Mouse (Mus musculus): ENCODE data around the gene Chrm3. TPM values are rescaled to one million over a fixed set of nuclear protein-coding genes. Genes with fewer than 3 reads are reported as not detected.
A peak's percentile ranks its signal among the peaks of the same experiment; 100 is the strongest.

Gene Chrm3
- polyA plus RNA-seq, 2 experiments: 0.98 to 1.8 TPM

DNA sequence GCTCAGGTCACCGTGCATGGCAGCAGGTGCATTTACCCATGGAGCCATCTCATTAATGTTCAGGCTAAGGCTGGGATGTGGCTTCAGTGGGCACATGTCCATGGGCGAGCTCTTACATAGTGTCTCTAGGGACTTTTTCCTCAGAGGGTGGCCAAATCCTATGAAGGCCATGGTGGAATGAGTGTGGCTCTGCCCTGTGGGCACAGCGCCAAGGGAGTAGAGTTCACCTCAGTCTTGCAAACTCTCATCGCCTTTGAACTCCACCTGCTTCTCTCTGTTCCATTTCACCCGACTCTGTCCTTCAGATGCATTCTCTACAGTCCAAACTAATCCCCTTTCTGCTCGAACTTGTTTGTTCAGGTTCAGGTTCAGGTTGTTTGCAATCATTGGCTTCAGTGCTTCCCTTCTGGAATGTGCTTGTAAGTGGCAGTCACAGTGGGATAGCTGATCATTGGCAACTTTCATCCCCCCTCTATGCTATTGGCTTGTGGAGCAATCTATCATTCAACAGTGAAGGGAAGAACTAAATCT is 278.7 kb downstream of the Chrm3 start:
- TF ChIP-seq POLR2A (IDR thresholded peaks at IDR 0.05; ENCODE audit: borderline replicate concordance, extremely low read depth, insufficient read depth, insufficient read length): no peak
- H3K9ac ChIP-seq (ENCODE audit: low read depth, low read length, severe bottlenecking): no peak overlapping the region
- H3K4me1 ChIP-seq (ENCODE audit: control insufficient read depth, insufficient read depth, low read length): no peaks in the 10 kb centered on the region
- DNase-seq (ENCODE audit: low spot score) (no peak), ATAC-seq (ENCODE audit: low FRiP score, low read depth) (no peak)
- H3K4me2 ChIP-seq (replicated peaks; ENCODE audit: low read depth, low read length, severe bottlenecking): no peak overlapping the region
- H3K9me3 ChIP-seq (ENCODE audit: control insufficient read depth, low read length): no peaks in the 10 kb centered on the region
- H3K27ac ChIP-seq (replicated peaks; ENCODE audit: low read depth, low read length): no peak overlapping the region
- H3K4me3 ChIP-seq (replicated peaks; ENCODE audit: low read length): no peak overlapping the region
- H3K27me3 ChIP-seq (ENCODE audit: control insufficient read depth, insufficient read depth, low read length): no peaks in the 10 kb centered on the region
- 77% methylated on average over 6 of the region's 6 CpGs for WGBS
- H3K36me3 ChIP-seq (ENCODE audit: control insufficient read depth, insufficient read depth, low read length): no peaks in the 10 kb centered on the region

DNA sequence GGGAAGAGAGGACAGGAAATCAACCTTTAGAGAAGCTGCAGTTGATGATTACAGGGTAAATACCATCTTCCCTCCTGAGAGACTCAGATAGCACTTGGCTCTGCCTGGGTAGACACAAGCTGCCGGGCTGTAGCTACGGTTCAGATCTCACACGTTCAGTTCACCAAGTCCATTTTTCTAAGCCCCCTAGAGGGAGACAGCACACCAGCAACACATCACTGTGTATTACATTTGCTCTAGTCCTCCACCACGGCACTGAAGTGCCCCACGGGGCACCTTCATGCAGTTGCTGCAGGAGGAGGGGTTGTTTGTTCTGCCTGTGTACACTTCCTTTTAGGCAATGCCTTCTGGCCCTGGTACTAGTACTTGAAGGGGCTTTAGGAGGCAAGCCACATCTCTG is 289.5 kb downstream of the Chrm3 start:
- Histone ChIP-seq H3K27ac (replicated peaks; ENCODE audit: low read depth, low read length) (no peak overlapping the region), H3K9ac (ENCODE audit: low read depth, low read length, severe bottlenecking) (no peak overlapping the region), H3K27me3 (ENCODE audit: control insufficient read depth, insufficient read depth, low read length) (no peaks in the 10 kb centered on the region), H3K9me3 (ENCODE audit: control insufficient read depth, low read length) (no peaks in the 10 kb centered on the region), H3K4me3 (replicated peaks; ENCODE audit: low read length) (no peak overlapping the region), H3K36me3 (ENCODE audit: control insufficient read depth, insufficient read depth, low read length) (no peaks in the 10 kb centered on the region), H3K4me2 (replicated peaks; ENCODE audit: low read depth, low read length, severe bottlenecking) (no peak overlapping the region), H3K4me1 (ENCODE audit: control insufficient read depth, insufficient read depth, low read length) (no peaks in the 10 kb centered on the region)
- no peak for TF ChIP-seq POLR2A (IDR thresholded peaks at IDR 0.05; ENCODE audit: borderline replicate concordance, extremely low read depth, insufficient read depth, insufficient read length)
- ATAC-seq (ENCODE audit: low FRiP score, low read depth): peak; percentile 30; the same call in 1 of the 2 replicates
- no peak for DNase-seq (ENCODE audit: low spot score)
- WGBS: 48% methylated on average over 5 of the region's 5 CpGs

DNA sequence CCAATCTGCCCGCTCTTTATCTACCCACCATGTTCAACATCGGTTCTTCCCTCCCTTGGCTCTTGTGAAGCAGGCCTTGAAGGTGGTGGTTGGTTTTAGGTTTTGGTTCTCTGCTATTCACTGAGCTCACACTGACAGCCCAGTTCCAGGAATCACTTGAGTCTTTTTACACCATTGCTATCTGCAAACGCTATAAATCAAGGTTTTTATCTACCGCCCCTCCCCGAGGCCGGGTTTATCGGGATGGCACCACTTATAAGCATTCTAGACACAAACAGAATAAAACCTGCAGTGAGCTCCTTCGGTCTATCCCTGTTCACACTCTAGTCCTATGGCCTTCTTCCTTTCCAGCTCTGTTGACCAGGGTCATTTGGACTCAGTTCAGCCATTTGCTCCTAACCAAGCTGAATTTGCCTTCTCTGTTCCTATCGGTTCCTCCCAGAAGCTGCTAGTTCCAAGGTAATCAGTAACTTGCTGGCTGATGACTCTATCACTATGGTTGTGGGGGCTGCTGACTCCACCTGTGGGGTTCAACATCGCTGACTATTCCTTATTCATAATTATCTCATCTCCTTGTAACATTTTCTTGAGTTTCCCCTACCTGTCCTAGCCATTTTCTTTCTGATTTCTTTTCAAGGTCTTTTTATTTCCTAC is 291.6 kb downstream of the Chrm3 start:
- H3K36me3 ChIP-seq (ENCODE audit: control insufficient read depth, insufficient read depth, low read length): no peaks in the 10 kb centered on the region
- 90% methylated on average over 10 of the region's 10 CpGs for WGBS
- H3K9ac ChIP-seq (ENCODE audit: low read depth, low read length, severe bottlenecking): no peak overlapping the region
- no peak for DNase-seq (ENCODE audit: low spot score)
- no peak for TF ChIP-seq POLR2A (IDR thresholded peaks at IDR 0.05; ENCODE audit: borderline replicate concordance, extremely low read depth, insufficient read depth, insufficient read length)
- no peaks in the 10 kb centered on the region for H3K4me1 ChIP-seq (ENCODE audit: control insufficient read depth, insufficient read depth, low read length)
- H3K27me3 ChIP-seq (ENCODE audit: control insufficient read depth, insufficient read depth, low read length): no peaks in the 10 kb centered on the region
- H3K4me3 ChIP-seq (replicated peaks; ENCODE audit: low read length): no peak overlapping the region
- no peak overlapping the region for H3K4me2 ChIP-seq (replicated peaks; ENCODE audit: low read depth, low read length, severe bottlenecking)
- no peak for ATAC-seq (ENCODE audit: low FRiP score, low read depth)
- no peak overlapping the region for H3K27ac ChIP-seq (replicated peaks; ENCODE audit: low read depth, low read length)
- H3K9me3 ChIP-seq (ENCODE audit: control insufficient read depth, low read length): no peaks in the 10 kb centered on the region

DNA sequence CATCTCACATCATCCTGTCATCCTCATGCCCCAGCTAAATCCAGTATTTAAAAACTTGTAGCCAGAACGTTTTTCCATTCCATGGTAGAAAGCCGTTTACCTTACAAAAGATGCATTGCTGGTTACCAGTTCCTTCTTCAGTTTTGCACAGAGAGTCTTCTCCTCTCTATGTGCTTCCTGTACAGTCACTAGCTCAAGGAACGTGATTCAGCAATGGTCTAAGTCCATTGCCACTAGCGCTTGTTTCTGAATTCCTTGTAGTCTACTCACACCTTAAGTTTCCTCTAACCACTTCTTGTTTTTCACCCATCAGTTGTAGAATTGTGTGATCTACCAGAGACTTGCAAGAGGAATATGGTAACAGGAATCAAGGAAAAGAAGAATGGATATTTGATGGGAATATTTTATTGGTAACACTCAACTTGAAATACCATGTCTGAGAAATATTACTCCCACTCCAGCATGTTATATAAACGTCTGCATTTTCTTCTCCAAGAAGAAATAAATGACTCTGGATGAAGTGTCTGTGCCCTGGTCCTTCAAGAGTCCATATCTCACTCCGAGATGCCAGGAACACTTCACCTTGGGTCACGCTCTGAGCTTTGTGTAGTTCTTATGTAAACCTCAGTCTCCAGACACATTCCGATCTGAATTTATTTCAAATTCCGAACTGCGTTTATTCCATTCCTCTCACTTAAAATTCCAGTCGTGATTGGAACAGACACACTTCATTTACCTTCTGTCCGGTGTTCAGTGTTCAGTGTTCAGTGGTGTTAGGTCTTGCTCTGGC is 293.6 kb downstream of the Chrm3 start:
- DNase-seq (ENCODE audit: low spot score): no peak
- H3K36me3 ChIP-seq (ENCODE audit: control insufficient read depth, insufficient read depth, low read length): no peaks in the 10 kb centered on the region
- ATAC-seq (ENCODE audit: low FRiP score, low read depth): no peak
- WGBS: 85% methylated on average over 12 of the region's 12 CpGs
- no peak for TF ChIP-seq POLR2A (IDR thresholded peaks at IDR 0.05; ENCODE audit: borderline replicate concordance, extremely low read depth, insufficient read depth, insufficient read length)
- H3K4me2 ChIP-seq (replicated peaks; ENCODE audit: low read depth, low read length, severe bottlenecking): no peak overlapping the region
- H3K27me3 ChIP-seq (ENCODE audit: control insufficient read depth, insufficient read depth, low read length): no peaks in the 10 kb centered on the region
- H3K9me3 ChIP-seq (ENCODE audit: control insufficient read depth, low read length): no peaks in the 10 kb centered on the region
- no peak overlapping the region for H3K4me3 ChIP-seq (replicated peaks; ENCODE audit: low read length)
- H3K27ac ChIP-seq (replicated peaks; ENCODE audit: low read depth, low read length): no peak overlapping the region
- H3K9ac ChIP-seq (ENCODE audit: low read depth, low read length, severe bottlenecking): no peak overlapping the region
- no peaks in the 10 kb centered on the region for H3K4me1 ChIP-seq (ENCODE audit: control insufficient read depth, insufficient read depth, low read length)

DNA sequence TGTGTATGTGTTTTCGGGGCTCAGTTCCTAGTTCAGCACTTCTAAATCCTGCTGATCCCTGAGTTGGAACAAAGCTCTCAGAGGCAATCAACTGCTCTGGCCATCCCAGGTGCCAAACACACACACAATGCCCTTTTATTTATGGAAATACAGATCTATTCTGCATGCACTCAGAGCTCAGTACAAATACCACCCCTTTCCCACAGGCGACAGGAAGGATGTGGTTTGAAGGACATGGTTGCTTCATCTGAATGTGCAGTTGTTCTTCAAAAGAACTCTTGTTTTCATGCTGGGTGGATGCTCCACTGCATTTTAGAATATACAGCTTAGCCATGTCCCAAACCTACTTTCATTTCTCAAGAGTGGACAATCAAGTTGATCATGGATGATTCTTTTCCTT is 294.9 kb downstream of the Chrm3 start:
- no peaks in the 10 kb centered on the region for H3K36me3 ChIP-seq (ENCODE audit: control insufficient read depth, insufficient read depth, low read length)
- ATAC-seq (ENCODE audit: low FRiP score, low read depth) (no peak), DNase-seq (ENCODE audit: low spot score) (no peak)
- no peak for TF ChIP-seq POLR2A (IDR thresholded peaks at IDR 0.05; ENCODE audit: borderline replicate concordance, extremely low read depth, insufficient read depth, insufficient read length)
- no peaks in the 10 kb centered on the region for H3K27me3 ChIP-seq (ENCODE audit: control insufficient read depth, insufficient read depth, low read length)
- 75% methylated on average over 2 of the region's 2 CpGs for WGBS
- H3K4me3 ChIP-seq (replicated peaks; ENCODE audit: low read length): no peak overlapping the region
- no peak overlapping the region for H3K27ac ChIP-seq (replicated peaks; ENCODE audit: low read depth, low read length)
- no peak overlapping the region for H3K9ac ChIP-seq (ENCODE audit: low read depth, low read length, severe bottlenecking)
- H3K9me3 ChIP-seq (ENCODE audit: control insufficient read depth, low read length): no peaks in the 10 kb centered on the region
- no peaks in the 10 kb centered on the region for H3K4me1 ChIP-seq (ENCODE audit: control insufficient read depth, insufficient read depth, low read length)
- no peak overlapping the region for H3K4me2 ChIP-seq (replicated peaks; ENCODE audit: low read depth, low read length, severe bottlenecking)
